Mouse (Mus musculus): ENCODE results near the gene Ppm1n. TPM values are rescaled to one million over a fixed set of nuclear protein-coding genes. Genes with fewer than 3 reads are reported as not detected.
"Not testable (repeated sequence)": the region's sequence is repeated elsewhere in the genome, so short reads cannot be mapped to it uniquely, and the experiment has no call there.

Ppm1n gene
- polyA plus RNA-seq, 1 experiment from 2014 or later: 0.32 TPM

DNA sequence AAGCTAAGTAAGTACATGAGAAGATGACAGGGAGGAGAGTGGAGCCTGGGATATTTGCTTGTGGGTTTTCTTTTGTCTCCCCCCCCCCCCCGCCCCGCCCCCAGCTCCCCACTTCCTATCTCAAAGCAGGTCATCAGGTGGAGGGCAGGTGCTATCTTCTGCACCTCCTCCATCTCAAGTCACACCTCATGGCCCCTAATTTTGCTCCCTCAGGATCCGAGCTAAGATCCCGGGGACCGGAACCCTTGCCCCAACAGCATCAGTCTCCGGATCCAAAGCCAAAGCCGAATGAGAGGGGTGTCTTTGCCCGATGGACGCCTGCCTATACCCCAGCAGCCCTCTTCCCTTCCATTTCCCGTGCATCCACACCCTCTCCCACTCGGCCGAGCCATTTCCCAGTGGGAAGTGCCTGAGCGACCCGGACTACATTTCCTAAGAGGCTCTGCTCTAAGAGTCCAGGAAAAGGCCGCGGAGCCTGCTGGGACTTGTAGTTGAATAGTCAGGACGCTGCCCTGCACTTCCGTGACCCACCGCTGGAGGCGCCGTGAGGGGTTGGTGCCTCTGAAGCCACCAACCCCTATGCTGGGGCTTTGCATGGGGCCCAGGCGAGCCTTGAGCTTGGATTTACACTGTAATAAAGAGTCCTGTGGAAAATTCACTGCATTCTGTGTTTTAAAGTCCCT lies 15.8 kb upstream of the Ppm1n start:
- WGBS: 11% methylated on average over 21 of the region's 22 CpGs
- peak overlapping the region; percentile 71 for H3K4me2 ChIP-seq (ENCODE audit: low read depth, low read length)
- peak overlapping the region; percentile 68 for H3K9ac ChIP-seq (ENCODE audit: low read depth, low read length)
- peak; percentile 75 for ATAC-seq
- H3K9me3 ChIP-seq (ENCODE audit: control insufficient read depth, low read length): no peaks in the 10 kb centered on the region
- H3K4me1 ChIP-seq (ENCODE audit: control insufficient read depth, insufficient read depth, low read length): peaks cover 13% of the 10 kb centered on the region
- no peaks in the 10 kb centered on the region for H3K27me3 ChIP-seq (replicated peaks; ENCODE audit: control insufficient read depth, insufficient read depth, low read length)
- H3K4me3 ChIP-seq (ENCODE audit: low read length): peak overlapping the region; percentile 46
- no peak overlapping the region for H3K27ac ChIP-seq (ENCODE audit: low read length)
- H3K36me3 ChIP-seq (ENCODE audit: control insufficient read depth, insufficient read depth, low read length): no peaks in the 10 kb centered on the region

DNA sequence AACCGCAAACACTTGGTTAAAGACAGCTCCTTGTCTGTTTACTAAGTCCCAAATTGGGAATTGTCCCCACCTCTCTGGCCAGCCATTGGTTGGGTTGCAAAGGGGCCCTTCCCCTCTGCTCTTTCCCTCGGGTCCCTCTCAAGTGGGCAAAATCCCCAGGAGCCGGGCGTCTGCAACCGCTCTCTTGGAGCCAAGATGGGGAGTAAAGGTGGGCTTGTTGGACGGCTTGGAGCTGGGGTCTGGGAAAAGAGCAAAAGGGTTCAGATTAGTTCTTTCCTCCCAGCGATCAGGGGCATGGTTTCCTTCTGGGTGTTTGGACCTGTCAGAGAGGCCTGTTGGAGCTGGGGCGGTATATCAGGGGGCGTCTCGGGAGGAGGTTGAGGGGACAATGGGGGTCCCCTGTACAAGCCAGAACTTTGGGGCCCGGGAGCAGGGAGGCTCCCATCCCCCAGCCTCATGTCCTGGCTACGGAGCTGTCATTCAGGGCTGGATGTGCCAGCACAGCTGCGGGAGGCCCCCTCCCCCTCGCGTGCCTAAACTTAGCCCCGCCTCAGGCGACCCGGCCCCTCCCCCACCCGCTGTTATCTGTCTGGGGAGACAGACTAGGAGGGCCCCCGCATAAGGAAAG lies 11.2 kb upstream of the Ppm1n start:
- H3K27ac ChIP-seq (ENCODE audit: low read length): peak overlapping the region; percentile 48; the same call in 1 of the 2 replicates
- H3K27me3 ChIP-seq (replicated peaks; ENCODE audit: control insufficient read depth, insufficient read depth, low read length): no peaks in the 10 kb centered on the region
- ATAC-seq: peak; percentile 37
- H3K4me1 ChIP-seq (ENCODE audit: control insufficient read depth, insufficient read depth, low read length): peaks cover 14% of the 10 kb centered on the region
- H3K4me2 ChIP-seq (ENCODE audit: low read depth, low read length): peak overlapping the region; percentile 63
- no peaks in the 10 kb centered on the region for H3K9me3 ChIP-seq (ENCODE audit: control insufficient read depth, low read length)
- WGBS: 2% methylated on average over 20 of the region's 20 CpGs
- H3K9ac ChIP-seq (ENCODE audit: low read depth, low read length): peak overlapping the region; percentile 56
- no peaks in the 10 kb centered on the region for H3K36me3 ChIP-seq (ENCODE audit: control insufficient read depth, insufficient read depth, low read length)
- peak overlapping the region; percentile 52 for H3K4me3 ChIP-seq (ENCODE audit: low read length)

DNA sequence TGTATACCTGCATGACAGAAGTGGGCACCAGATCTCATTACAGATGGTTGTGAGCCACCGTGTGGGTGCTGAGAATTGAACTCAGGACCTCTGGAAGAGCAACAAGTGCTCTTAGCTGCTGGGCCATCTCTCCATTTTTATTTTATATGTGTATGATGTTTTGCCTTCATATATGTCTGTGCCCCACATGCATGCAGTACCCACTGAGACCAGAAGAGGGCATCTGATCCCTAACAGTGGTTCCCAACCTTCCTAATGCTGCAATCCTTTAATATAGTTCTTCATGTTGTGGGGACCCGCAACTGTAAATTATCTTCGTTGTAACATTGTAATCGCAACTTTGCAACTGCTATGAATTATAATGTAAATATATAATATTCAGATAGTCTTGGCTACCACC lies 4.9 kb upstream of the Ppm1n start:
- Histone ChIP-seq H3K27me3 (replicated peaks; ENCODE audit: control insufficient read depth, insufficient read depth, low read length) (peaks cover 29% of the 10 kb centered on the region), H3K36me3 (ENCODE audit: control insufficient read depth, insufficient read depth, low read length) (no peaks in the 10 kb centered on the region), H3K9ac (ENCODE audit: low read depth, low read length) (no peak overlapping the region), H3K27ac (ENCODE audit: low read length) (no peak overlapping the region), H3K4me3 (ENCODE audit: low read length) (no peak overlapping the region), H3K4me1 (ENCODE audit: control insufficient read depth, insufficient read depth, low read length) (peaks cover 10% of the 10 kb centered on the region), H3K9me3 (ENCODE audit: control insufficient read depth, low read length) (no peaks in the 10 kb centered on the region), H3K4me2 (ENCODE audit: low read depth, low read length) (no peak overlapping the region)
- WGBS: 28% methylated on average over 4 of the region's 4 CpGs
- no peak for ATAC-seq

DNA sequence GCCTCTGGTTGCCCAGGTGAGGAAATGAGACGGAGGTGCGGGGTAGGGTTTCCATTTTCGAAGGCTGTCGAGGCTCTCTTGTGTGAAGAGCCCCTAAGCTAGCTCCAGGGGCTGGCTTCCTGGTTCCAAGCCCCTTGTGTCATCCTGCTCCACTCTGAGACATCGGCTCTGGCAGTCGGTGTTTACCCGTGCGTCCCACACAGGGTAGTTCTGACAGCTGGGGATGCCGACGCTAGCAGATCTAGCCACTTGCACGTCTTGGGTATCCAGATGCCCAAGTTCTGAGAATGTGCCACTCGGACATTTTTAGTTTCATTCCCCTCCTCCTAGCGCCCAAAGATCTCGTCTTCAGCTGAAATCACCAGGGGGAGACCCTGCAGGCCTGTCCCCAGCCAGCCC lies 3.5 kb upstream of the Ppm1n start:
- peaks cover 10% of the 10 kb centered on the region for H3K4me1 ChIP-seq (ENCODE audit: control insufficient read depth, insufficient read depth, low read length)
- H3K27ac ChIP-seq (ENCODE audit: low read length): no peak overlapping the region
- H3K9ac ChIP-seq (ENCODE audit: low read depth, low read length): no peak overlapping the region
- peak overlapping the region; percentile 100 for H3K4me2 ChIP-seq (ENCODE audit: low read depth, low read length)
- WGBS: 33% methylated on average over 14 of the region's 14 CpGs
- H3K36me3 ChIP-seq (ENCODE audit: control insufficient read depth, insufficient read depth, low read length): no peaks in the 10 kb centered on the region
- peak overlapping the region; percentile 66 for H3K4me3 ChIP-seq (ENCODE audit: low read length)
- peaks cover 42% of the 10 kb centered on the region for H3K27me3 ChIP-seq (replicated peaks; ENCODE audit: control insufficient read depth, insufficient read depth, low read length)
- H3K9me3 ChIP-seq (ENCODE audit: control insufficient read depth, low read length): no peaks in the 10 kb centered on the region
- no peak for ATAC-seq

DNA sequence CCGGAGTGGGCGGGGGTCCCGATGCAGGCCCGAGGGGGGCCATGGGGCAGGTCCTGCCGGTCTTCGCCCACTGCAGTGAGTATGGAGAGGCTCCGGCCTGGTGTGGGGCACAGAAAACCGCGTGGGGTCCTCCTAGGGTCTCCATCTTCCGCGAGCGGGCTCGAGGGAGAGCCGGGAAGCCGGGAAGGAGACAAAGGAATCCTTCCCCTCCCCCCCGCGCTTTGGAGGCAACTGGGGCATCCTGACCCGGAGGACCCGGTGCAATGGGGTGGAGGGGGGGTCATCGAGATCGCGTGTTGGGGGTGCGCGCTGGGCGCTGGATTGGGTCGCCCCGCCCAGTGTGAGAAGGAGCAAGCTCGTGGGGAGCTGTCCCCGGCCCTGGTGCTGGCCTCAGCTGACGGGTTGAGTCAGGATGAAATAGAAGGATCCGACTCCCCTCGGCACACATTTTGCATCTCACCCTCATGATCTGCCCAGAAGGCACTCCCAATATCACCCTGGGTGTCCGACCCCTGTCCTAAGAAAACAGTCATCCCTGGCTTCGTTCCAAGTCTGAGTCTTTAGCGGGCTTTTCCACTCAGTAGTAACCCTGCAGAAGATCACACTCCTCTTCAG lies 3.0 kb upstream of the Ppm1n start:
- peaks cover 10% of the 10 kb centered on the region for H3K4me1 ChIP-seq (ENCODE audit: control insufficient read depth, insufficient read depth, low read length)
- peak; percentile 57 for ATAC-seq
- H3K9ac ChIP-seq (ENCODE audit: low read depth, low read length): peak overlapping the region; percentile 57
- no peaks in the 10 kb centered on the region for H3K36me3 ChIP-seq (ENCODE audit: control insufficient read depth, insufficient read depth, low read length)
- WGBS: under 1% methylated on average over 35 of the region's 35 CpGs
- H3K4me2 ChIP-seq (ENCODE audit: low read depth, low read length): peak overlapping the region; percentile 100
- no peak overlapping the region for H3K27ac ChIP-seq (ENCODE audit: low read length)
- no peaks in the 10 kb centered on the region for H3K9me3 ChIP-seq (ENCODE audit: control insufficient read depth, low read length)
- H3K4me3 ChIP-seq (ENCODE audit: low read length): peak overlapping the region; percentile 66
- H3K27me3 ChIP-seq (replicated peaks; ENCODE audit: control insufficient read depth, insufficient read depth, low read length): peaks cover 47% of the 10 kb centered on the region

DNA sequence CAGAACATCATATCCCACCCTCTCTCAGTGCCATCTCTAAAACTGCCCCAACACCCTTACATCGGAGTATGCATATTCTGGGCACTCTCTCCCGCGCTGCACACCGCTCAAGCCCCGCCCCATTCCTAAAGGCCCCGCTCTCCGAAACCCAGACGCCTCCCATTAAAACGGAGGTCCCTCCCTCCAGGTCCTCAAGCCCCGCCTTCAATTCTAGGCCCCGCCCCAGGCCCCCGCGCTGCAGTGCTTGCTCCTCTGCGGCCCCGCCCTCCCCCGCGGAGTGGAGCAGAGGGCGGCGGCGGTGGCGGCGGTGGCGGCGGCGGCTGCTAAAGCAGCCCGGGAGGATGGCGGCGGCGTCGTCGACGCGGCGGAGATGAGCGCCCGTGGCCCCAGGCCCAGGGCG lies 2.5 kb upstream of the Ppm1n start, which contains the start of gene Rtn2:
Gene Rtn2 (plus strand): TSS at position 240 of the 400 bp plus-strand sequence.
- no peaks in the 10 kb centered on the region for H3K36me3 ChIP-seq (ENCODE audit: control insufficient read depth, insufficient read depth, low read length)
- H3K4me2 ChIP-seq (ENCODE audit: low read depth, low read length): peak within 1 kb of the TSS; percentile 100
- H3K9ac ChIP-seq (ENCODE audit: low read depth, low read length): peak within 1 kb of the TSS; percentile 57
- under 1% methylated on average over 35 of the region's 37 CpGs for WGBS
- ATAC-seq: peak; percentile 84
- H3K27ac ChIP-seq (ENCODE audit: low read length): no peak within 1 kb of the TSS
- H3K9me3 ChIP-seq (ENCODE audit: control insufficient read depth, low read length): no peaks in the 10 kb centered on the region
- H3K27me3 ChIP-seq (replicated peaks; ENCODE audit: control insufficient read depth, insufficient read depth, low read length): peaks cover 50% of the 10 kb centered on the region
- peaks cover 10% of the 10 kb centered on the region for H3K4me1 ChIP-seq (ENCODE audit: control insufficient read depth, insufficient read depth, low read length)
- H3K4me3 ChIP-seq (ENCODE audit: low read length): peak within 1 kb of the TSS; percentile 66

DNA sequence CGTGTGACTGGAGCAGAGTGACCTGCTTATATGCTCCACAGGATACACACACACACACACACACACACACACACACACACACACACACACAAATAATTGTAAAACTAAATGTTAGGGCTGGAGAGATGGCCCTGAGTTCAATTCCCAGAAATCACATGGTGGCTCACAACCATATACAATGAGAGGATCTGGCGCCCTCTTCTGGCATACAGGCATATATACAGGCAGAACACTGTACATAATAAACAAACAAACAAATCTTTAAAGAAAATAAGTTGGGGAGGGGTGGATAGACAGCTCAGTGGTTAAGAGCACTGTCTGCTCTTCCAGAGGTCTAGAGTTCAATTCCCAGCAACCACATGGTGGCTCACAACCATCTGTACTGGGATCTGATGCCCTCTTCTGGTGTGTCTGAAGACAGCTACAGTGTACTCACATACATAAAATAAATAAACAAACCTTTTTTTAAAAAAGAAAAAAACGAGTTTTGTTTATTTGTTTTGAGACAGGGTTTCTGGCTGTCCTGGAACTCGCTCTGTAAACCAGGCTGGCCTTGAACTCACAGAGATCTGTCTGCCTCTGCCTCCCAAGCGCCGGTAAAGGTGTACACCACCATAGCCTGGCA lies 1.9 kb upstream of the Ppm1n start:
- peaks cover 10% of the 10 kb centered on the region for H3K4me1 ChIP-seq (ENCODE audit: control insufficient read depth, insufficient read depth, low read length)
- peak overlapping the region; percentile 66; the same call in 1 of the 2 replicates for H3K4me3 ChIP-seq (ENCODE audit: low read length)
- H3K9me3 ChIP-seq (ENCODE audit: control insufficient read depth, low read length); H3K27ac ChIP-seq (ENCODE audit: low read length); H3K36me3 ChIP-seq (ENCODE audit: control insufficient read depth, insufficient read depth, low read length); H3K9ac ChIP-seq (ENCODE audit: low read depth, low read length): not testable (repeated sequence)
- 36% methylated on average over 6 of the region's 6 CpGs for WGBS
- ATAC-seq: peak; percentile 2; the same call in 1 of the 2 replicates
- H3K4me2 ChIP-seq (ENCODE audit: low read depth, low read length): peak overlapping the region; percentile 100
- peaks cover 50% of the 10 kb centered on the region for H3K27me3 ChIP-seq (replicated peaks; ENCODE audit: control insufficient read depth, insufficient read depth, low read length)

DNA sequence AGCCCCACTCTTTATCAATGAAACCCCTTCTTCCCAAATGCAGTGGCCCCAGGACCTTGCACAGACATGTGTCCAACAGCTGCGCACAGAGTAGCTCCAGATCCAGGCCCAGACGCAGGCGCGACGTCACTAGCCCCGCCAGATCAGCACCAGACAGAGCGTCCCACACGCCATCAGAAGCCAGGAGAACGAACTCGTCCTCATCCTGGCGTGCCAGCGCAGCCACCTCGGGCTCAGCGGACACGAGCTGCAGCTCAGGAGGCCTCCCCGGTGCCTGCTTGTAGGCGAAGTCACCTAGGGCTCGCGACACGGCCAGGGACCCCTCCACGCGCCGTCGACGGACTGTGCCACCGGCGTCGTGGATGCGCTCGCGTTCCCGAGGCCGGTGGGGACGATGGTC lies 812 bp downstream of the Ppm1n start:
- H3K9ac ChIP-seq (ENCODE audit: low read depth, low read length): no peak overlapping the region
- H3K36me3 ChIP-seq (ENCODE audit: control insufficient read depth, insufficient read depth, low read length): no peaks in the 10 kb centered on the region
- H3K9me3 ChIP-seq (ENCODE audit: control insufficient read depth, low read length): peaks cover 3% of the 10 kb centered on the region; the same call in 1 of the 2 replicates
- no peak for ATAC-seq
- H3K4me2 ChIP-seq (ENCODE audit: low read depth, low read length): peak overlapping the region; percentile 43
- H3K27me3 ChIP-seq (replicated peaks; ENCODE audit: control insufficient read depth, insufficient read depth, low read length): peaks cover 50% of the 10 kb centered on the region
- peak overlapping the region; percentile 36 for H3K4me3 ChIP-seq (ENCODE audit: low read length)
- peaks cover 10% of the 10 kb centered on the region for H3K4me1 ChIP-seq (ENCODE audit: control insufficient read depth, insufficient read depth, low read length)
- H3K27ac ChIP-seq (ENCODE audit: low read length): no peak overlapping the region
- 4% methylated on average over 34 of the region's 34 CpGs for WGBS

DNA sequence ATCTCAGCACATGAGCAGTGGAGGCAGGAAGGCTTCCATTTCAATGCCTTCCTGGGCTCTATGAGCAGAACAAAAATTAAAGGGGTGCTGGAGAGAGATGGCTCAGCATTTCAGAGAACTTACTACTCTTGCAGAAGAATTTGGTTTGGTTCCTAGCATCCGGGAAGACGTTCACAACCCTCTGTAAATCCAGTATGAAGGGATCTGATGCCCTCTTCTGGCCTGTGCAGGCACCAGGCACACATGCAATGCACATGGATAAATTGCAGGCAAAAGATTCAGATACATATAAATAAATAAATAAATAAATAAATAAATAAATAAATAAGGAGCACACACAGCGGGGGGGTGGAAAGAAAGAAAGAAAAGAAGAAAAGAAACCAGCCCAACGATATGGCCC lies 3.6 kb downstream of the Ppm1n start:
- ATAC-seq: no peak
- Histone ChIP-seq H3K4me3 (ENCODE audit: low read length) (no peak overlapping the region), H3K27me3 (replicated peaks; ENCODE audit: control insufficient read depth, insufficient read depth, low read length) (peaks cover 35% of the 10 kb centered on the region), H3K4me1 (ENCODE audit: control insufficient read depth, insufficient read depth, low read length) (peaks cover 3% of the 10 kb centered on the region; the same call in 1 of the 2 replicates), H3K36me3 (ENCODE audit: control insufficient read depth, insufficient read depth, low read length) (no peaks in the 10 kb centered on the region), H3K27ac (ENCODE audit: low read length) (no peak overlapping the region), H3K9me3 (ENCODE audit: control insufficient read depth, low read length) (peaks cover 3% of the 10 kb centered on the region; the same call in 1 of the 2 replicates), H3K4me2 (ENCODE audit: low read depth, low read length) (no peak overlapping the region), H3K9ac (ENCODE audit: low read depth, low read length) (no peak overlapping the region)
- WGBS: 63% methylated on average over 4 of the region's 4 CpGs
